Mouse (Mus musculus) small intestine, adult 2 months (tissue): ENCODE data around the gene Thap12.
A peak's percentile ranks its signal among the peaks of the same experiment; 100 is the strongest.

Experiments used
- CTCF ChIP-seq: fragments of 200-500 bp; IDR thresholded peaks from 2 replicates; pipeline ENCODE4 v1.5.1; 2012; ENCODE audit warnings: low read depth, mild to moderate bottlenecking, control low read depth, inconsistent platforms, low read length, moderate library complexity, mixed read lengths; ENCODE audit not compliant: insufficient replicate concordance, insufficient read length; ENCODE audit errors: extremely low read depth
- POLR2A ChIP-seq: fragments of 200-500 bp; IDR thresholded peaks from 2 replicates; pipeline ENCODE4 v1.6.1; 2012; ENCODE audit warnings: low read depth, mild to moderate bottlenecking, control low read depth, inconsistent platforms, low read length, moderate library complexity

- TF ChIP-seq CTCF (peak; percentile 89; the same call in 1 of the 2 replicates), POLR2A (no peak)
Measured at GRCm38 (mm10) chr7:98743312-98743711, 40.4 kb downstream of the Thap12 start.
